Mouse (Mus musculus) embryonic facial prominence, embryonic 13.5 days (tissue): Measurements from ENCODE around the gene Plvap. TPM values are rescaled to one million over a fixed set of nuclear protein-coding genes. Genes with fewer than 3 reads are reported as not detected.

Source experiments
- ATAC-seq: fragments of 200-750 bp; cut with Nextera tagmentation; 2 replicates; pipeline ENCODE4 v1.8.0; 2017; ENCODE audit warnings: low read depth; ENCODE audit not compliant: insufficient number of reproducible peaks, insufficient read depth, low FRiP score, low TSS enrichment
- H3K27ac ChIP-seq: fragments of 300-500 bp; sonication (generic); 2 replicates; pipeline ENCODE4 v1.5.1; 2015; ENCODE audit warnings: moderate library complexity, mild to moderate bottlenecking, inconsistent platforms
- H3K27me3 ChIP-seq: fragments of 300-500 bp; sonication (generic); 2 replicates; pipeline ENCODE4 v1.6.1; 2015; ENCODE audit warnings: mild to moderate bottlenecking, inconsistent platforms
- H3K36me3 ChIP-seq: fragments of 300-500 bp; sonication (generic); 2 replicates; pipeline ENCODE4 v1.6.1; 2015; ENCODE audit warnings: mild to moderate bottlenecking, inconsistent platforms
- H3K4me1 ChIP-seq: fragments of 300-500 bp; sonication (generic); 2 replicates; pipeline ENCODE4 v1.6.1; 2015; ENCODE audit warnings: inconsistent platforms
- H3K4me2 ChIP-seq: fragments of 300-500 bp; sonication (generic); 2 replicates; pipeline ENCODE4 v1.6.1; 2015; ENCODE audit warnings: moderate library complexity, mild to moderate bottlenecking, inconsistent platforms
- H3K4me3 ChIP-seq: fragments of 300-500 bp; sonication (generic); 2 replicates; pipeline ENCODE4 v1.5.1; 2015; ENCODE audit warnings: mild to moderate bottlenecking, inconsistent platforms
- H3K9ac ChIP-seq: fragments of 300-500 bp; sonication (generic); 2 replicates; pipeline ENCODE4 v1.6.1; 2015; ENCODE audit warnings: mild to moderate bottlenecking, inconsistent platforms
- H3K9me3 ChIP-seq: fragments of 300-500 bp; sonication (generic); 2 replicates; pipeline ENCODE4 v1.6.1; 2016; ENCODE audit warnings: inconsistent platforms
- WGBS: fragments of 180-500 bp; shearing (Covaris S2); methylation state at CpG from one replicate; pipeline ENCODE4 v1.1.7; 2015; ENCODE audit warnings: mixed read lengths; 5-methylcytosine and 5-hydroxymethylcytosine counted together
- polyA plus RNA-seq: library from polyadenylated mRNA; unstranded; fragments of >200 nt; fragmentation: Nextera tagmentation; extraction: Ambion mirVana; gene quantifications from 2 replicates; pipeline ENCODE4 v1.2.1, GENCODE M21; 2015

Plvap gene
- polyA plus RNA-seq, 1 experiment from 2014 or later: 47.3 TPM

GRCm38 (mm10) chr8:71498816-71499690 is 12.5 kb downstream of the Plvap start:
- ATAC-seq: no peak
- Histone ChIP-seq H3K27ac (peak overlapping the region; percentile 28; the same call in 1 of the 2 replicates), H3K4me2 (peak overlapping the region; percentile 16; the same call in 1 of the 2 replicates), H3K9me3 (no peaks in the 10 kb centered on the region), H3K27me3 (no peaks in the 10 kb centered on the region), H3K4me1 (peaks cover 28% of the 10 kb centered on the region), H3K36me3 (peaks cover 13% of the 10 kb centered on the region), H3K9ac (peak overlapping the region; percentile 36; the same call in 1 of the 2 replicates), H3K4me3 (no peak overlapping the region)
- 34% methylated on average over 16 of the region's 16 CpGs for WGBS

GRCm38 (mm10) chr8:71497881-71498501 is 13.6 kb downstream of the Plvap start:
- H3K4me3 ChIP-seq: no peak overlapping the region

GRCm38 (mm10) chr8:71497077-71497645 is 14.4 kb downstream of the Plvap start:
- no peak overlapping the region for H3K4me3 ChIP-seq
- H3K27me3 ChIP-seq: no peaks in the 10 kb centered on the region
- no peak for ATAC-seq
- peaks cover 29% of the 10 kb centered on the region for H3K36me3 ChIP-seq
- no peak overlapping the region for H3K4me2 ChIP-seq
- no peaks in the 10 kb centered on the region for H3K9me3 ChIP-seq
- WGBS: 100% methylated on average over 1 of the region's 1 CpGs
- H3K9ac ChIP-seq: no peak overlapping the region
- no peak overlapping the region for H3K27ac ChIP-seq
- H3K4me1 ChIP-seq: peaks cover 28% of the 10 kb centered on the region

More at GRCm38 (mm10) chr8:71497881-71498501, 13.6 kb downstream of the Plvap start:
- Histone ChIP-seq H3K4me1 (peaks cover 28% of the 10 kb centered on the region), H3K9ac (peak overlapping the region; percentile 47; the same call in 1 of the 2 replicates), H3K36me3 (peaks cover 21% of the 10 kb centered on the region), H3K27ac (peak overlapping the region; percentile 44; the same call in 1 of the 2 replicates), H3K27me3 (no peaks in the 10 kb centered on the region), H3K4me2 (0 out of 2 replicates have a peak overlapping the region, but pooled peaks have one; percentile 16), H3K9me3 (no peaks in the 10 kb centered on the region)
- 21% methylated on average over 15 of the region's 15 CpGs for WGBS
- ATAC-seq: no peak

GRCm38 (mm10) chr8:71496481-71496880 is 15.1 kb downstream of the Plvap start:
- WGBS: 22% methylated on average over 11 of the region's 11 CpGs
- peak overlapping the region; percentile 40; the same call in 1 of the 2 replicates for H3K27ac ChIP-seq
- H3K36me3 ChIP-seq: peaks cover 36% of the 10 kb centered on the region
- no peak overlapping the region for H3K4me2 ChIP-seq
- H3K4me3 ChIP-seq: no peak overlapping the region
- H3K27me3 ChIP-seq: no peaks in the 10 kb centered on the region
- ATAC-seq: no peak
- no peak overlapping the region; the same call in 1 of the 2 replicates for H3K9ac ChIP-seq
- H3K4me1 ChIP-seq: peaks cover 28% of the 10 kb centered on the region
- no peaks in the 10 kb centered on the region for H3K9me3 ChIP-seq

GRCm38 (mm10) chr8:71495811-71496210 is 15.7 kb downstream of the Plvap start:
- Histone ChIP-seq H3K27me3 (no peaks in the 10 kb centered on the region), H3K9me3 (no peaks in the 10 kb centered on the region), H3K27ac (peak overlapping the region; percentile 44; the same call in 1 of the 2 replicates), H3K9ac (no peak overlapping the region; the same call in 1 of the 2 replicates), H3K4me3 (no peak overlapping the region), H3K36me3 (peaks cover 42% of the 10 kb centered on the region), H3K4me2 (no peak overlapping the region), H3K4me1 (peaks cover 28% of the 10 kb centered on the region)
- 89% methylated on average over 5 of the region's 5 CpGs for WGBS
- no peak for ATAC-seq

- H3K36me3 ChIP-seq: peaks cover 50% of the 10 kb centered on the region
- no peak overlapping the region for H3K9ac ChIP-seq
- peaks cover 30% of the 10 kb centered on the region for H3K4me1 ChIP-seq
- no peak overlapping the region for H3K27ac ChIP-seq
- no peaks in the 10 kb centered on the region for H3K9me3 ChIP-seq
- no peaks in the 10 kb centered on the region for H3K27me3 ChIP-seq
- WGBS: 21% methylated on average over 16 of the region's 16 CpGs
- H3K4me3 ChIP-seq: no peak overlapping the region
- peak overlapping the region; percentile 32 for H3K4me2 ChIP-seq
- ATAC-seq: no peak
Measured at GRCm38 (mm10) chr8:71495039-71495438, 16.5 kb downstream of the Plvap start.

GRCm38 (mm10) chr8:71488454-71488853 is 23.1 kb downstream of the Plvap start:
- H3K9ac ChIP-seq: peak overlapping the region; percentile 92
- H3K4me3 ChIP-seq: peak overlapping the region; percentile 90
- H3K4me2 ChIP-seq: peak overlapping the region; percentile 100
- H3K4me1 ChIP-seq: peaks cover 39% of the 10 kb centered on the region
- under 1% methylated on average over 22 of the region's 22 CpGs for WGBS
- no peaks in the 10 kb centered on the region for H3K9me3 ChIP-seq
- peak overlapping the region; percentile 94; the same call in 1 of the 2 replicates for H3K27ac ChIP-seq
- peak; percentile 84 for ATAC-seq
- H3K36me3 ChIP-seq: peaks cover 43% of the 10 kb centered on the region
- H3K27me3 ChIP-seq: no peaks in the 10 kb centered on the region

- ATAC-seq: peak; percentile 40; the same call in 1 of the 2 replicates
- H3K27me3 ChIP-seq: no peaks in the 10 kb centered on the region
- H3K4me1 ChIP-seq: peaks cover 39% of the 10 kb centered on the region
- H3K4me2 ChIP-seq: peak within 1 kb of the TSS; percentile 100
- H3K27ac ChIP-seq: peak within 1 kb of the TSS; percentile 94
- no peaks in the 10 kb centered on the region for H3K9me3 ChIP-seq
- under 1% methylated on average over 33 of the region's 33 CpGs for WGBS
- H3K36me3 ChIP-seq: peaks cover 44% of the 10 kb centered on the region
- peak within 1 kb of the TSS; percentile 90 for H3K4me3 ChIP-seq
- H3K9ac ChIP-seq: peak within 1 kb of the TSS; percentile 92
Measured at GRCm38 (mm10) chr8:71487691-71488445, 23.7 kb downstream of the Plvap start, which contains the start of gene Gtpbp3. Gene Gtpbp3 (plus strand): TSS chr8:71488103.

- ATAC-seq: no peak
- no peaks in the 10 kb centered on the region for H3K27me3 ChIP-seq
- H3K27ac ChIP-seq: peak overlapping the region; percentile 62; the same call in 1 of the 2 replicates
- WGBS: 14% methylated on average over 7 of the region's 7 CpGs
- H3K4me1 ChIP-seq: peaks cover 39% of the 10 kb centered on the region
- no peaks in the 10 kb centered on the region for H3K9me3 ChIP-seq
- H3K9ac ChIP-seq: peak overlapping the region; percentile 93
- H3K4me3 ChIP-seq: peak overlapping the region; percentile 86
- H3K36me3 ChIP-seq: peaks cover 41% of the 10 kb centered on the region
- H3K4me2 ChIP-seq: peak overlapping the region; percentile 93
Measured at GRCm38 (mm10) chr8:71486136-71486529, 25.4 kb downstream of the Plvap start.

GRCm38 (mm10) chr8:71485142-71486135 is 26.1 kb downstream of the Plvap start, which contains the start of gene Ano8:
Gene Ano8 (minus strand): TSS chr8:71485963.
- H3K9ac ChIP-seq: peak within 1 kb of the TSS; percentile 93
- H3K36me3 ChIP-seq: peaks cover 41% of the 10 kb centered on the region
- peak within 1 kb of the TSS; percentile 93 for H3K4me2 ChIP-seq
- H3K27me3 ChIP-seq: no peaks in the 10 kb centered on the region
- peak within 1 kb of the TSS; percentile 68 for H3K27ac ChIP-seq
- no peaks in the 10 kb centered on the region for H3K9me3 ChIP-seq
- H3K4me1 ChIP-seq: peaks cover 39% of the 10 kb centered on the region
- WGBS: 5% methylated on average over 55 of the region's 58 CpGs
- H3K4me3 ChIP-seq: peak within 1 kb of the TSS; percentile 86
- peak; percentile 62; the same call in 1 of the 2 replicates for ATAC-seq
